ENCODE assay signal across 8 mouse cellular contexts in the genomic region with DNA sequence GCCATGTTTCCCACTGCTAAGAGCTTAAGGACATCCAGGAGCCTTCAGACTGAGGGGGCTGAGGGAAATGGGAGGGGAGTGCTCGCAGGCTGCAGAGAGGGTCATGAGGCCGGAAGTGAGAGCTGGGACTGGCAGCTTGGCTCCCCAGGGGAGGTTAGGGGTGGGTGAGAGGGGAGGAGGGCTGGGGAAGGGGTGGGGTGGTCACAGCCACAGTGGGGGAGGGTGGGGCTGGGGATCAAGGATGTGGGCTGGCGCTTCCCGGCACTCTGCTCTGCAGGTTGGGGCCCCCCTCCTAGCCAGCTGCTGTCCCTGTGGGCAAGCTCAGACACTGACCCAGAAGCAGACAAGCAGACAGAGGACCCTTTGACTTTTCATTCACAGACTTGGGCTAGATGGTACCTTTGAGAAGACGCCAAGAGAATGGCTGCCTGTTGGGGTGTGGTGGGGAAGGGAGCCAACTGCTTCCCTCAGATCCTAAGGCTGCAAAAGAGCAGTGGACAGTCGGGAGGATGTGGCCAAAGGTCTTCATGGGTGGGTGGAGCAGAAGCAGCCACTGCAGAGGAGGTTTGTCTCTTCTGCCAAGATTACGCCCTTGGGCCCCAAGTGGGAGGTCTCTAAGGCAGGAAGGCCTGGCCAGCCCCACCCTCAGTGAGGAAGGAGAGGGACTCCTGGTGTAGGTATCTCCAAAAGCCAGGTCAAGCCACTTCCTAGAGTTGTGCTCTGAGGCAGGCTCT. TPM values are rescaled to one million over a fixed set of nuclear protein-coding genes. Genes with fewer than 3 reads are reported as not detected.
DNase-seq lines count a peak whose midpoint lies in the region; ATAC-seq and TF ChIP-seq lines count a peak whose summit lies in the region.

No protein-coding gene starts in this region.

- 17% methylated on average over 7 of the region's 7 CpGs for WGBS in heart, embryonic 12.5 days
- 7% methylated on average over 7 of the region's 7 CpGs for WGBS in kidney, embryonic 16.5 days
- 18% methylated on average over 7 of the region's 7 CpGs for WGBS in stomach, postnatal 0 days

- ATAC-seq in heart, embryonic 12.5 days (ENCODE audit: insufficient number of reproducible peaks, low FRiP score), result peak; percentile 67
- peak; percentile 47 for ATAC-seq in kidney, embryonic 16.5 days (ENCODE audit: low FRiP score, low TSS enrichment)
- ATAC-seq in stomach, postnatal 0 days (ENCODE audit: low FRiP score, low TSS enrichment), result no peak

- peak overlapping the region; percentile 50 for H3K4me2 ChIP-seq in heart, embryonic 12.5 days
- peak overlapping the region; percentile 28 for H3K4me2 ChIP-seq in kidney, embryonic 16.5 days (replicated peaks; ENCODE audit: low read depth, low read length)
- H3K4me2 ChIP-seq in stomach, postnatal 0 days (replicated peaks; ENCODE audit: low read depth), result peak overlapping the region; percentile 17; the same call in 1 of the 2 replicates

- peak overlapping the region; percentile 72 for H3K27ac ChIP-seq in layer of hippocampus, adult 2 months
- H3K27ac ChIP-seq in heart, embryonic 12.5 days (ENCODE audit: poor library complexity, severe bottlenecking), result peak overlapping the region; percentile 88
- peak overlapping the region; percentile 88 for H3K27ac ChIP-seq in kidney, embryonic 16.5 days (ENCODE audit: low read length)
- peak overlapping the region; percentile 81 for H3K27ac ChIP-seq in stomach, postnatal 0 days (replicated peaks)

- TF ChIP-seq CTCF in layer of hippocampus, adult 2 months (conservative IDR thresholded peaks at IDR 0.05), result no peak
- no peak for TF ChIP-seq CTCF in stomach, postnatal 0 days (IDR thresholded peaks at IDR 0.05; ENCODE audit: low read depth)

- DNase-seq in layer of hippocampus, adult 2 months (ENCODE audit: low spot score in 2 of 2), result no peak
- DNase-seq in layer of hippocampus, adult 18-20 months (ENCODE audit: low spot score in 2 of 2), result no peak
- DNase-seq in brain, adult 2 months (ENCODE audit: low read depth, low spot score), result peak; percentile 29
- peak; percentile 78 to 86 for DNase-seq in lung, postnatal 4 days
- DNase-seq in stomach, postnatal 0 days (ENCODE audit: low spot score), result peak; percentile 64
- no peak for DNase-seq in left cerebral cortex, adult 18-20 months (ENCODE audit: low spot score in 2 of 2)

- no peak for TF ChIP-seq EP300 in stomach, postnatal 0 days (optimal IDR thresholded peaks at IDR 0.05)

- H3K9me3 ChIP-seq in heart, embryonic 12.5 days (replicated peaks), result 0 out of 2 replicates have a peak, but pooled peaks cover 3% of the 10 kb centered on the region
- H3K9me3 ChIP-seq in kidney, embryonic 16.5 days (ENCODE audit: low read length), result no peaks in the 10 kb centered on the region
- no peaks in the 10 kb centered on the region for H3K9me3 ChIP-seq in stomach, postnatal 0 days (ENCODE audit: control insufficient read depth, low read length)

- peak overlapping the region; percentile 57; the same call in 1 of the 2 replicates for H3K9ac ChIP-seq in heart, embryonic 12.5 days
- H3K9ac ChIP-seq in kidney, embryonic 16.5 days (replicated peaks; ENCODE audit: low read length), result peak overlapping the region; percentile 29; the same call in 1 of the 2 replicates
- H3K9ac ChIP-seq in stomach, postnatal 0 days (ENCODE audit: low read length), result peak overlapping the region; percentile 23; the same call in 1 of the 2 replicates

- no peak overlapping the region for H3K4me3 ChIP-seq in layer of hippocampus, adult 2 months
- H3K4me3 ChIP-seq in heart, embryonic 12.5 days, result 0 out of 2 replicates have a peak overlapping the region, but pooled peaks have one; percentile 0
- no peak overlapping the region for H3K4me3 ChIP-seq in kidney, embryonic 16.5 days (ENCODE audit: low read length)
- no peak overlapping the region for H3K4me3 ChIP-seq in stomach, postnatal 0 days (ENCODE audit: low read depth, low read length)

- peaks cover 81% of the 10 kb centered on the region for H3K4me1 ChIP-seq in heart, embryonic 12.5 days (replicated peaks)
- peaks cover 53% of the 10 kb centered on the region for H3K4me1 ChIP-seq in kidney, embryonic 16.5 days (ENCODE audit: insufficient read depth, low read length)
- H3K4me1 ChIP-seq in stomach, postnatal 0 days (replicated peaks; ENCODE audit: control insufficient read depth, insufficient read depth), result peaks cover 17% of the 10 kb centered on the region

- H3K27me3 ChIP-seq in heart, embryonic 12.5 days (replicated peaks), result no peaks in the 10 kb centered on the region
- no peaks in the 10 kb centered on the region for H3K27me3 ChIP-seq in kidney, embryonic 16.5 days (ENCODE audit: insufficient read depth, low read length)
- H3K27me3 ChIP-seq in stomach, postnatal 0 days (ENCODE audit: control insufficient read depth, insufficient read depth, low read length), result no peaks in the 10 kb centered on the region

- peaks cover 53% of the 10 kb centered on the region for H3K36me3 ChIP-seq in heart, embryonic 12.5 days
- peaks cover 25% of the 10 kb centered on the region for H3K36me3 ChIP-seq in kidney, embryonic 16.5 days (ENCODE audit: insufficient read depth, low read length)
- H3K36me3 ChIP-seq in stomach, postnatal 0 days (ENCODE audit: control insufficient read depth, insufficient read depth, low read length), result peaks cover 18% of the 10 kb centered on the region

RNA-seq across cellular contexts. Expression of gene Ahdc1, which starts 46.5 kb away (rescaled TPM):
- total RNA-seq in layer of hippocampus, adult 2 months (2021), result 100 to 1,000 TPM; 108 to 113 TPM
- 100 to 1,000 TPM; 114 to 116 TPM for total RNA-seq in layer of hippocampus, adult 18-20 months (2021)
- 11.6 and 11.7 TPM in 2 replicates for polyA plus RNA-seq in heart, embryonic 12.5 days (2016; fragmentation: Nextera tagmentation; extraction: Ambion mirVana)
- polyA plus RNA-seq in kidney, embryonic 16.5 days (2015; fragmentation: Nextera tagmentation; extraction: Ambion mirVana), result 9.8 and 11.7 TPM in 2 replicates
- 2.8 and 3.2 TPM in 2 replicates for polyA plus RNA-seq in stomach, postnatal 0 days (2015; fragmentation: Nextera tagmentation; extraction: Ambion mirVana)
- 100 to 1,000 TPM; 108 to 121 TPM for total RNA-seq in left cerebral cortex, adult 18-20 months (2021)

Comparison
In these comparisons a context has a peak if more than half of its experiments do, and no peak if none do; other contexts are left out.
1. DNase-seq: peak in brain, adult 2 months (single experiment), lung, postnatal 4 days (2 of 2) and stomach, postnatal 0 days (single experiment); none in layer of hippocampus, adult 2 months (0 of 2), layer of hippocampus, adult 18-20 months (0 of 2) and left cerebral cortex, adult 18-20 months (0 of 2).
2. Peak in every context shown above with its lines, with median percentiles within 50 percentile points of each other: H3K27ac ChIP-seq, H3K4me2 ChIP-seq and H3K9ac ChIP-seq.